Mouse (Mus musculus): Measurements from ENCODE around the gene Twf1. TPM values are rescaled to one million over a fixed set of nuclear protein-coding genes. Genes with fewer than 3 reads are reported as not detected.

The Twf1 gene
- polyA plus RNA-seq, 1 experiment from 2014 or later, result 40.0 TPM

- Histone ChIP-seq H3K9me3 (replicated peaks) (no peaks in the 10 kb centered on the region), H3K27me3 (no peaks in the 10 kb centered on the region), H3K4me3 (peak overlapping the region; percentile 94), H3K9ac (peak overlapping the region; percentile 73), H3K4me2 (peak overlapping the region; percentile 90), H3K27ac (peak overlapping the region; percentile 75; the same call in 1 of the 2 replicates), H3K36me3 (no peaks in the 10 kb centered on the region), H3K4me1 (replicated peaks) (peaks cover 7% of the 10 kb centered on the region)
- peak; percentile 82 for ATAC-seq (replicated peaks; ENCODE audit: insufficient number of reproducible peaks, insufficient read depth, low FRiP score, low read depth)
- 7% methylated on average over 22 of the region's 22 CpGs for WGBS
These were observed 46.9 kb downstream of the Twf1 start for GRCm38 (mm10) chr15:94542567-94543408.

- Histone ChIP-seq H3K36me3 (no peaks in the 10 kb centered on the region), H3K27ac (no peak overlapping the region), H3K9ac (no peak overlapping the region), H3K4me2 (no peak overlapping the region), H3K4me3 (no peak overlapping the region), H3K9me3 (replicated peaks) (no peaks in the 10 kb centered on the region), H3K4me1 (replicated peaks) (peaks cover 6% of the 10 kb centered on the region), H3K27me3 (no peaks in the 10 kb centered on the region)
- ATAC-seq (replicated peaks; ENCODE audit: insufficient number of reproducible peaks, insufficient read depth, low FRiP score, low read depth), result no peak
- WGBS, result 79% methylated on average over 3 of the region's 3 CpGs
These were observed 50.4 kb downstream of the Twf1 start for GRCm38 (mm10) chr15:94539296-94539695.

GRCm38 (mm10) chr15:94535521-94535920, 54.2 kb downstream of the Twf1 start:
- Histone ChIP-seq H3K27ac (no peak overlapping the region), H3K27me3 (no peaks in the 10 kb centered on the region), H3K4me1 (replicated peaks) (no peaks in the 10 kb centered on the region), H3K9me3 (replicated peaks) (no peaks in the 10 kb centered on the region), H3K4me3 (no peak overlapping the region), H3K36me3 (no peaks in the 10 kb centered on the region; the same call in 1 of the 2 replicates), H3K9ac (no peak overlapping the region), H3K4me2 (no peak overlapping the region)
- no peak for ATAC-seq (replicated peaks; ENCODE audit: insufficient number of reproducible peaks, insufficient read depth, low FRiP score, low read depth)
- 77% methylated on average over 7 of the region's 7 CpGs for WGBS

- WGBS, result 88% methylated on average over 6 of the region's 6 CpGs
- Histone ChIP-seq H3K4me3 (no peak overlapping the region), H3K9me3 (replicated peaks) (no peaks in the 10 kb centered on the region), H3K27me3 (no peaks in the 10 kb centered on the region), H3K9ac (no peak overlapping the region), H3K4me2 (no peak overlapping the region), H3K36me3 (no peaks in the 10 kb centered on the region; the same call in 1 of the 2 replicates), H3K27ac (no peak overlapping the region), H3K4me1 (replicated peaks) (no peaks in the 10 kb centered on the region)
- no peak for ATAC-seq (replicated peaks; ENCODE audit: insufficient number of reproducible peaks, insufficient read depth, low FRiP score, low read depth)
These were observed 56.7 kb downstream of the Twf1 start for GRCm38 (mm10) chr15:94532956-94533355.

GRCm38 (mm10) chr15:94532306-94532705, 57.4 kb downstream of the Twf1 start:
- 77% methylated on average over 5 of the region's 5 CpGs for WGBS
- no peak for ATAC-seq (replicated peaks; ENCODE audit: insufficient number of reproducible peaks, insufficient read depth, low FRiP score, low read depth)
- no peak overlapping the region for H3K4me3 ChIP-seq
- H3K36me3 ChIP-seq, result no peaks in the 10 kb centered on the region; the same call in 1 of the 2 replicates
- H3K9me3 ChIP-seq (replicated peaks), result no peaks in the 10 kb centered on the region
- H3K27ac ChIP-seq, result no peak overlapping the region
- no peak overlapping the region for H3K4me2 ChIP-seq
- no peaks in the 10 kb centered on the region for H3K27me3 ChIP-seq
- no peaks in the 10 kb centered on the region for H3K4me1 ChIP-seq (replicated peaks)
- H3K9ac ChIP-seq, result no peak overlapping the region

GRCm38 (mm10) chr15:94530519-94530918, 59.2 kb downstream of the Twf1 start:
- Histone ChIP-seq H3K36me3 (peaks cover 3% of the 10 kb centered on the region; the same call in 1 of the 2 replicates), H3K27ac (no peak overlapping the region), H3K4me1 (replicated peaks) (no peaks in the 10 kb centered on the region), H3K9ac (no peak overlapping the region), H3K4me3 (no peak overlapping the region), H3K27me3 (no peaks in the 10 kb centered on the region), H3K9me3 (replicated peaks) (no peaks in the 10 kb centered on the region), H3K4me2 (no peak overlapping the region)
- ATAC-seq (replicated peaks; ENCODE audit: insufficient number of reproducible peaks, insufficient read depth, low FRiP score, low read depth), result no peak
- WGBS, result 76% methylated on average over 3 of the region's 3 CpGs

Other genes with a start within 250 kb of the Twf1 start
- gene Adamts20, start 124.5 kb downstream of the Twf1 start, polyA plus RNA-seq (2015; fragmentation: Nextera tagmentation; extraction: Ambion mirVana), result 0.92 and 0.99 TPM in 2 replicates
- gene Pus7l, start 46.3 kb downstream of the Twf1 start, polyA plus RNA-seq (2015; fragmentation: Nextera tagmentation; extraction: Ambion mirVana), result 3.9 and 4.9 TPM in 2 replicates
- gene Irak4, start 46.2 kb downstream of the Twf1 start, polyA plus RNA-seq (2015; fragmentation: Nextera tagmentation; extraction: Ambion mirVana), result 4.1 and 5.8 TPM in 2 replicates
- gene Tmem117, start 39.3 kb upstream of the Twf1 start, polyA plus RNA-seq (2015; fragmentation: Nextera tagmentation; extraction: Ambion mirVana), result 2.0 TPM in 2 replicates